Mouse (Mus musculus): ENCODE results near the gene Atrn. TPM values are rescaled to one million over a fixed set of nuclear protein-coding genes. Genes with fewer than 3 reads are reported as not detected.

The Atrn gene
- polyA plus RNA-seq, 1 experiment from 2014 or later: 10.1 TPM

DNA sequence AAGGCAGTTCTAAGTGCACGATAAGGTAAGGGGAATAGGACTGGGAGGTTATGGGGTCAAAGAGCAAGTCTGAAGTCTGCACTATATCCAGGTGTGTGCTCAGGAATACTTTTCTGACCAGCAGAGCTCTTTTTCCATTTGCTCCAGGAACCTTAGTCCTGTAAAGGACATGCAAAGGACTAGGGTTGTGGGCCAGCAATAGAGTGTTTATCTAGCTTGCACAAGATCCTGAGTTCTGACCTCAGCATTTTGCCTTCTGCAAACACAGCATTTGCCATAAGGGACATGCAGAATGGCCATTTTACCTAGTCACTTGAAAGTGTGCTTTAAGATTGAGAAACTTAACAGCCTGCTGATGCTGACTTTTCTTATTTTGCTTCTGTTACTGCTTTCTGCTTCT is 58.7 kb downstream of the Atrn start:
- no peak overlapping the region for H3K9ac ChIP-seq

GRCm38 (mm10) chr2:130971030-130971429 is 64.7 kb downstream of the Atrn start:
- Histone ChIP-seq H3K4me3 (no peak overlapping the region), H3K4me2 (replicated peaks) (no peak overlapping the region), H3K36me3 (peaks cover 25% of the 10 kb centered on the region), H3K27ac (no peak overlapping the region), H3K27me3 (no peaks in the 10 kb centered on the region), H3K4me1 (no peaks in the 10 kb centered on the region), H3K9me3 (no peaks in the 10 kb centered on the region), H3K9ac (no peak overlapping the region)
- WGBS: 91% methylated on average over 4 of the region's 4 CpGs
- ATAC-seq (ENCODE audit: insufficient number of reproducible peaks, insufficient read depth, low FRiP score, low TSS enrichment): no peak

More for the DNA sequence above, 58.7 kb downstream of the Atrn start:
- no peak overlapping the region for H3K4me3 ChIP-seq
- no peaks in the 10 kb centered on the region for H3K9me3 ChIP-seq
- H3K36me3 ChIP-seq: 0 out of 2 replicates have a peak, but pooled peaks cover 6% of the 10 kb centered on the region
- no peak overlapping the region for H3K27ac ChIP-seq
- WGBS: 97% methylated on average over 1 of the region's 1 CpGs
- ATAC-seq (ENCODE audit: insufficient number of reproducible peaks, insufficient read depth, low FRiP score, low TSS enrichment): no peak
- H3K27me3 ChIP-seq: no peaks in the 10 kb centered on the region
- no peaks in the 10 kb centered on the region for H3K4me1 ChIP-seq
- H3K4me2 ChIP-seq (replicated peaks): no peak overlapping the region

GRCm38 (mm10) chr2:130972386-130972785 is 66.1 kb downstream of the Atrn start:
- H3K27me3 ChIP-seq: no peaks in the 10 kb centered on the region
- no peaks in the 10 kb centered on the region for H3K4me1 ChIP-seq
- H3K27ac ChIP-seq: no peak overlapping the region
- H3K4me2 ChIP-seq (replicated peaks): no peak overlapping the region
- 93% methylated on average over 4 of the region's 4 CpGs for WGBS
- no peak overlapping the region for H3K9ac ChIP-seq
- no peaks in the 10 kb centered on the region for H3K9me3 ChIP-seq
- H3K36me3 ChIP-seq: peaks cover 25% of the 10 kb centered on the region
- ATAC-seq (ENCODE audit: insufficient number of reproducible peaks, insufficient read depth, low FRiP score, low TSS enrichment): no peak
- H3K4me3 ChIP-seq: no peak overlapping the region

- peaks cover 25% of the 10 kb centered on the region for H3K36me3 ChIP-seq
- 64% methylated on average over 1 of the region's 1 CpGs for WGBS
- H3K4me1 ChIP-seq: no peaks in the 10 kb centered on the region
- no peak for ATAC-seq (ENCODE audit: insufficient number of reproducible peaks, insufficient read depth, low FRiP score, low TSS enrichment)
- no peaks in the 10 kb centered on the region for H3K9me3 ChIP-seq
- no peak overlapping the region for H3K9ac ChIP-seq
- no peaks in the 10 kb centered on the region for H3K27me3 ChIP-seq
- no peak overlapping the region for H3K4me2 ChIP-seq (replicated peaks)
- H3K4me3 ChIP-seq: no peak overlapping the region
- H3K27ac ChIP-seq: no peak overlapping the region
Observed at GRCm38 (mm10) chr2:130974928-130975327, 68.6 kb downstream of the Atrn start.

- no peaks in the 10 kb centered on the region for H3K9me3 ChIP-seq
- H3K4me3 ChIP-seq: no peak overlapping the region
- no peak for ATAC-seq (ENCODE audit: insufficient number of reproducible peaks, insufficient read depth, low FRiP score, low TSS enrichment)
- no peaks in the 10 kb centered on the region for H3K4me1 ChIP-seq
- no peak overlapping the region for H3K9ac ChIP-seq
- H3K36me3 ChIP-seq: peaks cover 26% of the 10 kb centered on the region
- no peak overlapping the region for H3K4me2 ChIP-seq (replicated peaks)
- H3K27me3 ChIP-seq: no peaks in the 10 kb centered on the region
- H3K27ac ChIP-seq: no peak overlapping the region
Observed at GRCm38 (mm10) chr2:130977589-130977988, 71.3 kb downstream of the Atrn start.

DNA sequence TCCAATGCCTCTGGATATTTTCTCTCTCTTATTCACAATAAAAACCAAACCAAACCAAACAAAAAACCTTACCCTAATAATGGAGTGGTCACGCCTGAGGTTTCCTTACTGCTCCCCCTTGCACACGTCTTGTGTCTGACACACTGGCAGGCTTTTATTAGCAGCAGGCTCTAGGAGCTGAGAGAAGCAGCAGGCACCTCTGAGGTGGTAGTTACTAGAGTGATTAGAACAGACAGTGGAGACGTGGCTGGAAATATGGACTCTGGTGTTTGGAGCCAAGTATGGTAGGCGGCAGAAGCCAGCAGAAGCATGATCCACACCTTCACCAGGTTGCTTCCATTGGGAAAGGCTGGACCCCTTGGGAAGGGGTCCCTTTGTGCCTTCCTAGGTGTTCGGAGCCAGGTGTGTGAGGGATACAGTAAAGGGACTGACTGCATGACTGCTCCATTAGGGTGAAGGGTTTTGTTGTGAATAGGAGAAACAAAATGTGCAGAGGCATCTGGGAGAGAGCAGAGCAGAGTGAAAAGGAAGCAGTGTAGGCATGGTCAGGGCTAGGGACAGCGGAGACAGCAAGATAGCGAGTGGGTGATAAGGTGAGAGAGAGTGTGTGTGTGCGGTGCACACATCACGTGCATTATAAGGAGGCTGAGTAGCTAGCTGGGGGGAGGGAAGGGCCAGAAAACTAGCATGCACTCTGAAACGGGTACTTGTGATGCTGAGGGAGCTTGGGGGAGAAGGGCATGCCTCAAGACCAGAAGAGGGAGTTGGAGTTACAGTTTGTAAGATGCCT is 72.0 kb downstream of the Atrn start:
- H3K4me1 ChIP-seq: no peaks in the 10 kb centered on the region
- WGBS: 78% methylated on average over 10 of the region's 10 CpGs
- no peaks in the 10 kb centered on the region for H3K9me3 ChIP-seq
- H3K9ac ChIP-seq: no peak overlapping the region
- no peak overlapping the region for H3K4me3 ChIP-seq
- no peaks in the 10 kb centered on the region for H3K27me3 ChIP-seq
- H3K27ac ChIP-seq: no peak overlapping the region
- H3K4me2 ChIP-seq (replicated peaks): no peak overlapping the region
- no peak for ATAC-seq (ENCODE audit: insufficient number of reproducible peaks, insufficient read depth, low FRiP score, low TSS enrichment)
- peaks cover 28% of the 10 kb centered on the region for H3K36me3 ChIP-seq

- no peak for ATAC-seq (ENCODE audit: insufficient number of reproducible peaks, insufficient read depth, low FRiP score, low TSS enrichment)
- Histone ChIP-seq H3K27me3 (no peaks in the 10 kb centered on the region), H3K9me3 (no peaks in the 10 kb centered on the region), H3K27ac (no peak overlapping the region), H3K36me3 (peaks cover 20% of the 10 kb centered on the region), H3K4me1 (no peaks in the 10 kb centered on the region), H3K4me2 (replicated peaks) (no peak overlapping the region), H3K4me3 (no peak overlapping the region), H3K9ac (no peak overlapping the region)
Observed at GRCm38 (mm10) chr2:130979138-130979537, 72.8 kb downstream of the Atrn start.

DNA sequence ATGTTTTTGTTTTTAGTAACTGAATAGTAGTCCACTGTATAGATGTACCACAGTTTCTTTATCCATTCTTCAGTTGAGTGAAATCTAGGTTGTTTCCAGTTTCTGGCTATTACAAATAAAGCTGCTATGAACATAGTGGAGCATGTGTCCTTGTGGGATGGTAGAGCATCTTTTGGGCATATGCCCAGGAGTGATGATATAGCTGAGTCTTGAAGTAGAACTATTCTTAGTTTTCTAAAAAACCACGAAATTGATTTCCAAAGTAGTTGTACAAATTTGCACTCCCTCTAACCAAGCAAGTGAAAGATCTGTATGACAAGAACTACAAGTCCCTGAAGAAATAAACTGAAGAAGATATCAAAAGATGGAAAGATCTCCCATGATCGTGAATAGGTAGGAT is 86.5 kb downstream of the Atrn start:
- Histone ChIP-seq H3K4me3 (no peak overlapping the region), H3K36me3 (peaks cover 10% of the 10 kb centered on the region), H3K27me3 (no peaks in the 10 kb centered on the region), H3K4me2 (replicated peaks) (no peak overlapping the region), H3K9ac (no peak overlapping the region), H3K9me3 (no peaks in the 10 kb centered on the region), H3K27ac (no peak overlapping the region), H3K4me1 (no peaks in the 10 kb centered on the region)
- 92% methylated on average over 2 of the region's 2 CpGs for WGBS
- ATAC-seq (ENCODE audit: insufficient number of reproducible peaks, insufficient read depth, low FRiP score, low TSS enrichment): no peak

GRCm38 (mm10) chr2:131009123-131009522 is 102.8 kb downstream of the Atrn start:
- H3K9ac ChIP-seq: no peak overlapping the region
- H3K27me3 ChIP-seq: no peaks in the 10 kb centered on the region
- no peak overlapping the region for H3K4me2 ChIP-seq (replicated peaks)
- ATAC-seq (ENCODE audit: insufficient number of reproducible peaks, insufficient read depth, low FRiP score, low TSS enrichment): no peak
- no peaks in the 10 kb centered on the region for H3K4me1 ChIP-seq
- H3K4me3 ChIP-seq: no peak overlapping the region
- peaks cover 43% of the 10 kb centered on the region for H3K36me3 ChIP-seq
- no peaks in the 10 kb centered on the region for H3K9me3 ChIP-seq
- WGBS: 87% methylated on average over 2 of the region's 2 CpGs
- no peak overlapping the region for H3K27ac ChIP-seq

- Histone ChIP-seq H3K9me3 (no peaks in the 10 kb centered on the region), H3K4me2 (replicated peaks) (no peak overlapping the region), H3K4me1 (no peaks in the 10 kb centered on the region), H3K36me3 (peaks cover 43% of the 10 kb centered on the region), H3K9ac (no peak overlapping the region), H3K27ac (no peak overlapping the region), H3K27me3 (no peaks in the 10 kb centered on the region), H3K4me3 (no peak overlapping the region)
- no peak for ATAC-seq (ENCODE audit: insufficient number of reproducible peaks, insufficient read depth, low FRiP score, low TSS enrichment)
- 89% methylated on average over 1 of the region's 1 CpGs for WGBS
Observed at GRCm38 (mm10) chr2:131010566-131010965, 104.3 kb downstream of the Atrn start.

DNA sequence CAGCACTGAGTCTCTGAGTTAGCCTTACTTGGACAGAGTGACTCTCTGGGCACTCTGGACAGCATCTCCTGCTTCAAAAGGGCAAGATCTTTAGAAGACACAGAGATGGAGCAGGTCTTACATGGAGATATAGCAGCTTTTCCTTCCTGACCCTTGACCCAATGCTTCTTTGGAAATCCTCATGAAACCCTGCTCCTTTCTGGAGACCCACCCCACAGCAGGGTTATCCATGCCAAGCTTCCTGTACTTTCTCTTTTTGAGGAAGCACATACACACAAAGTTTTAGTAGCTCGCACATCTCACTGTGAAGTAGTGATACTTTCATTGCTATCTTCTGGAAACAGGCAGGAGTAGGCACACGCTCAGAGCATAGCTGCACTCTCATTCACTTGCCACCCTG is 118.9 kb downstream of the Atrn start:
- Histone ChIP-seq H3K9me3 (no peaks in the 10 kb centered on the region), H3K36me3 (peaks cover 40% of the 10 kb centered on the region), H3K4me2 (replicated peaks) (no peak overlapping the region), H3K27me3 (no peaks in the 10 kb centered on the region), H3K27ac (no peak overlapping the region), H3K4me3 (no peak overlapping the region), H3K9ac (no peak overlapping the region), H3K4me1 (no peaks in the 10 kb centered on the region)
- ATAC-seq (ENCODE audit: insufficient number of reproducible peaks, insufficient read depth, low FRiP score, low TSS enrichment): no peak
- 94% methylated on average over 2 of the region's 2 CpGs for WGBS

GRCm38 (mm10) chr2:131026941-131027340 is 120.6 kb downstream of the Atrn start:
- 83% methylated on average over 3 of the region's 3 CpGs for whole genome bisulfite sequencing
- no peak overlapping the region for H3K4me2 ChIP-seq (replicated peaks)
- no peak overlapping the region for H3K9ac ChIP-seq
- H3K9me3 ChIP-seq: no peaks in the 10 kb centered on the region
- H3K4me1 ChIP-seq: no peaks in the 10 kb centered on the region
- H3K36me3 ChIP-seq: peaks cover 32% of the 10 kb centered on the region
- no peak overlapping the region for H3K4me3 ChIP-seq
- no peaks in the 10 kb centered on the region for H3K27me3 ChIP-seq
- ATAC-seq (ENCODE audit: insufficient number of reproducible peaks, insufficient read depth, low FRiP score, low TSS enrichment): no peak
- H3K27ac ChIP-seq: no peak overlapping the region

Measured in embryonic facial prominence, embryonic 12.5 days (tissue).